Mouse (Mus musculus) heart, postnatal 0 days (tissue): ENCODE data around the gene Rab11fip5. TPM values are rescaled to one million over a fixed set of nuclear protein-coding genes. Genes with fewer than 3 reads are reported as not detected.

Experiments used
- ATAC-seq: fragments of 200-750 bp; cut with Nextera tagmentation; 2 replicates; pipeline ENCODE4 v1.8.0; 2017; ENCODE audit warnings: low read depth, moderate number of reproducible peaks, moderate library complexity; ENCODE audit not compliant: insufficient read depth
- DNase-seq: peaks from one replicate; pipeline ENCODE4 v3.0.0-alpha.2; 2016; ENCODE audit warnings: low spot score
- H3K27ac ChIP-seq: fragments of 300-500 bp; sonication (generic); 2 replicates; pipeline ENCODE4 v1.5.1; 2014; ENCODE audit warnings: low read depth, mild to moderate bottlenecking
- H3K27me3 ChIP-seq: fragments of 300-500 bp; sonication (generic); 2 replicates; pipeline ENCODE4 v1.6.1; 2014; ENCODE audit warnings: low read length, mixed read lengths; ENCODE audit not compliant: control insufficient read depth, insufficient read depth
- H3K36me3 ChIP-seq: fragments of 300-500 bp; sonication (generic); replicated peaks from 2 replicates; pipeline ENCODE4 v1.6.1; 2014; ENCODE audit warnings: low read length, mixed read lengths; ENCODE audit not compliant: control insufficient read depth, insufficient read depth
- H3K4me1 ChIP-seq: fragments of 300-500 bp; sonication (generic); 2 replicates; pipeline ENCODE4 v1.6.1; 2014; ENCODE audit warnings: antibody characterized with exemption; ENCODE audit not compliant: control insufficient read depth, insufficient read depth
- H3K4me2 ChIP-seq: fragments of 300-500 bp; sonication (generic); 2 replicates; pipeline ENCODE4 v1.6.1; 2014; ENCODE audit warnings: low read depth, mild to moderate bottlenecking, low read length, moderate library complexity
- H3K4me3 ChIP-seq: fragments of 300-500 bp; sonication (generic); 2 replicates; pipeline ENCODE4 v1.5.1; 2014; ENCODE audit warnings: low read depth, low read length
- H3K9ac ChIP-seq: fragments of 300-500 bp; sonication (generic); replicated peaks from 2 replicates; pipeline ENCODE4 v1.6.1; 2014; ENCODE audit warnings: low read depth, low read length, mixed read lengths
- H3K9me3 ChIP-seq: fragments of 300-500 bp; sonication (generic); replicated peaks from 2 replicates; pipeline ENCODE4 v1.6.1; 2016; ENCODE audit warnings: low read length; ENCODE audit not compliant: control insufficient read depth
- CTCF ChIP-seq: IDR thresholded peaks from 2 replicates; pipeline ENCODE4 v1.5.1; 2016; ENCODE audit warnings: antibody characterized with exemption, control low read depth, low read depth
- EP300 ChIP-seq: IDR thresholded peaks from 2 replicates; pipeline ENCODE4 v1.6.1; 2016; ENCODE audit warnings: antibody characterized with exemption, low read depth
- WGBS: fragments of 180-500 bp; shearing (Covaris S2); extraction: QIAGEN DNeasy Blood & Tissue Kit; methylation state at CpG from one replicate; pipeline ENCODE4 v1.1.7; 2014; 5-methylcytosine and 5-hydroxymethylcytosine counted together
- polyA plus RNA-seq: library from polyadenylated mRNA; unstranded; fragments of >200 nt; fragmentation: Nextera tagmentation; extraction: Ambion mirVana; gene quantifications from 2 replicates; pipeline ENCODE4 v1.2.1, GENCODE M21; 2015
- total RNA-seq: library from RNA; depleted of rRNA; stranded (reverse); fragments of >200 nt; gene quantifications from 2 replicates; pipeline ENCODE4 v1.2.3, GENCODE M21; 2014; ENCODE audit warnings: low replicate concordance

Rab11fip5 gene
- total and polyA plus RNA-seq, 2 experiments from 2014 or later = 38.2 to 91.3 TPM

DNA sequence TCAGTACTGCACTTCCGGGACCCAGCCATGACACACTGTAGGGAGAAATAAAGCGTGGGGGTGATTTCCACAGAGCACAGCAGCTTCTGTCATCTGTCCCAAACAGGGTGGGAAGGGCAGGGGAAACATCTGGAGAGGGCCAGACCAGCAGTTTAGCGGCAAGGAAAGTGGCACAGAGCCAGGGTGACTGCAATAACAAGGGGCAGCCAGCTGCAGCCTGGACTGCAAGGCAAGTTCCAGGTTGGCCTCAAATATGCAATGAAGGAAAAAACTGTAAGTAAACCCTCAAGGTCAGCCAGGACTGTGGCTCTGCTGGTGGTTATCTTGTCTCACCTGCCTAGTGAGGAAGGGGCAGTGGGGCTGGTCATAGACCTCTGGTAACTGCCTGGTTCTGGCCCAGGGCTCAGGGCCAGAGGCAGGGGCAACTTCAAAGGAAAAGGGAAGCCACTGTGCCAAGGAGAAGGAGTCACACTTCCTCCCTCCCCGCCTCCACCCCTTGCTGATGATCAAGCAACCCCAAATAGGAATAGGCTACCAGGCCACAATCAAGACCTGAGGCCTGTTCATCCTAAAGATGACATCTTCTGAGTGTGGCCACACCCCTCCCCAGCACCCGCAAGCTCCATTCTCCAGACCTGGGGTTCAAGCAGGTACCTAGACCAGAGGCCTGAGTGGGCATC lies 5.1 kb downstream of the Rab11fip5 start:
- Histone ChIP-seq H3K9me3 (no peaks in the 10 kb centered on the region), H3K9ac (peak overlapping the region; percentile 35; the same call in 1 of the 2 replicates), H3K36me3 (peaks cover 10% of the 10 kb centered on the region), H3K4me1 (peaks cover 83% of the 10 kb centered on the region), H3K27me3 (no peaks in the 10 kb centered on the region), H3K4me3 (no peak overlapping the region), H3K4me2 (peak overlapping the region; percentile 9), H3K27ac (peak overlapping the region; percentile 92)
- 26% methylated on average over 5 of the region's 5 CpGs for WGBS
- peak; percentile 71 for DNase-seq
- peak; percentile 37 for ATAC-seq
- peak; percentile 68 for TF ChIP-seq EP300
- no peak for TF ChIP-seq CTCF

DNA sequence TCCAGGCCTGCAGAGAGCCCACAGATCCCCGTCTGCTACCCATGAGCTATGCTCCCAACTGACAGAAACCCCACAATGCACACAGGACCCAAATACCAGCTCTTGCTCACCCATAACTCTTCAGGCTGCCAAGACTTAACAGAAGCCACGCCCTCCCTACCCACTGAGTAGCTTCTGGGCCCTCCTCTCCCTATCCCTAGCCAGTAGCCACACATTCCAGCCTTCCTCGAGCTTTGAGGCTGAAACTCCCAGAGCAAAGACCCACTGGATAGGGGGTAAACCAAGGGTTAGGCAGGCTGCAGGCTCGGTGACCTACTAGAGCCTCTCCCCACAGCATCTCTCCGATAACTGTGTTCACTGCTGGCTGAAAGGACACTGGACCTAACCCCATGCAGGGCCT lies 5.7 kb downstream of the Rab11fip5 start:
- Histone ChIP-seq H3K4me2 (peak overlapping the region; percentile 9), H3K27me3 (no peaks in the 10 kb centered on the region), H3K4me3 (no peak overlapping the region), H3K27ac (peak overlapping the region; percentile 92), H3K9me3 (no peaks in the 10 kb centered on the region), H3K36me3 (peaks cover 10% of the 10 kb centered on the region), H3K9ac (peak overlapping the region; percentile 8; the same call in 1 of the 2 replicates), H3K4me1 (peaks cover 88% of the 10 kb centered on the region)
- ATAC-seq (no peak), DNase-seq (no peak)
- WGBS = 49% methylated on average over 5 of the region's 5 CpGs
- no peak for TF ChIP-seq EP300
- no peak for TF ChIP-seq CTCF

DNA sequence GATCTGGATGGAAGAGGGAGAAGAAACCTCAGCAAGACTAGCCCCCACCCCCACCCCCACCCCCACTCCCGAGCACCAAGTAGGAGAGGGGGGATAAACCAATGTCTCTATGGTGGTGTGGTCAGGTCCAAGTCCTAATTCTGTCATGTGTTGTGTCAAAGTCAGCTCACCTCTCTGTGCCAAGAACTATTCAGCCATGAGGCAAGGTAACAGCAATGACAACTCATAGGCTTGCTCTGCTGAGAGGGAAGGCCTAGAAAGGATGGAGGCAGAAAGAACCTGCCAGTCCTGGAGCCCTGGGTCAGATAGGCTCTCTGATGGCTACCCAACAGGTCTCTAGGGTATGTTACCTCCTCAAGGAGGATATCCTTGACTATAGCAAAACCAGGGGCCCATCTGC lies 6.3 kb downstream of the Rab11fip5 start:
- no peaks in the 10 kb centered on the region for H3K9me3 ChIP-seq
- H3K27ac ChIP-seq = peak overlapping the region; percentile 92
- H3K4me2 ChIP-seq = peak overlapping the region; percentile 9; the same call in 1 of the 2 replicates
- H3K4me1 ChIP-seq = peaks cover 89% of the 10 kb centered on the region
- ATAC-seq (no peak), DNase-seq (no peak)
- H3K4me3 ChIP-seq = no peak overlapping the region
- H3K36me3 ChIP-seq = peaks cover 10% of the 10 kb centered on the region
- 68% methylated on average over 1 of the region's 1 CpGs for WGBS
- no peak overlapping the region for H3K9ac ChIP-seq
- no peaks in the 10 kb centered on the region for H3K27me3 ChIP-seq
- TF ChIP-seq EP300 = no peak
- no peak for TF ChIP-seq CTCF

DNA sequence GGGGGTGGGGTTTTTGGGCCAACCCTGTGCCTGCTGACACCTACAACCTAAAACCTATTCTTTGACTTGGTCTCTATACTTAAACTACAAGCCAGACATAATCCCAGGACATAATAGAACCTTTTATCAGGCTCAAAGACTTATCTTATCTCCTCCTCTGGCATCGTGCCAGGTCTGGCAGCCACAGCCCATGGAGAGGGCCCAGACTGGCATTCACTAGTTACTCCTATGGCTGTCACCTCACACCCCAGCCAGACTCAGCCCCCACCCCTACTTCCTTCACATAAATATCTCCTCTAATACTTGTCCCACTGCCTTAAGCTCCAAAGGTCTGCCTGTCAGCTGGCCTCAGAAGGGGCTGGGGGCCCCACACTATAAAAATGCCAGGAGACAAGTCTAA lies 8.0 kb downstream of the Rab11fip5 start:
- Histone ChIP-seq H3K27me3 (no peaks in the 10 kb centered on the region), H3K4me1 (peaks cover 88% of the 10 kb centered on the region), H3K9ac (no peak overlapping the region; the same call in 1 of the 2 replicates), H3K27ac (peak overlapping the region; percentile 92), H3K36me3 (peaks cover 10% of the 10 kb centered on the region), H3K9me3 (no peaks in the 10 kb centered on the region), H3K4me3 (no peak overlapping the region), H3K4me2 (peak overlapping the region; percentile 30)
- 11% methylated on average over 1 of the region's 1 CpGs for WGBS
- ATAC-seq = peak; percentile 15; the same call in 1 of the 2 replicates
- TF ChIP-seq EP300 (no peak), CTCF (no peak)
- DNase-seq = peak; percentile 52

DNA sequence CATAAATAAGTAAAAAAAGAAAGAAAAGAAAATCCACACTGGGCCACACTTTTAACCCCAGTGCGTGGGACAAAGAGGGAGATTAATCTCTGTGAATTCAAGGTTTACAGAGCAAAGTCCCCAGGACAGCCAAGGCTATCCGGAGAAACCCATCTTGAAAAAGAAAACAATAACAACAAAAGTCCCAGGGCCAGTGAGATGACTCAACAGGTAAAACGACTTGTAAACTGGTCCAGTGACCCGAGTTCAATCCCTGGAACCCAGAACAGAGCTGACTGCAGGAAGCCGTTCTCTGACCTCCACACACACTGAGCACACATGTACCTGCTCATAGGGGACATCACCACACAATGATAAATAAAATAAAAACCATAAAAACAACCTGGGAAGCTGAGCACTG lies 10.0 kb downstream of the Rab11fip5 start:
- TF ChIP-seq EP300 (no peak), CTCF (no peak)
- no peak for DNase-seq
- Histone ChIP-seq H3K4me1 (peaks cover 74% of the 10 kb centered on the region), H3K9ac (no peak overlapping the region), H3K27ac (peak overlapping the region; percentile 92), H3K36me3 (no peaks in the 10 kb centered on the region; the same call in 1 of the 2 replicates), H3K4me3 (no peak overlapping the region), H3K4me2 (no peak overlapping the region), H3K27me3 (no peaks in the 10 kb centered on the region), H3K9me3 (no peaks in the 10 kb centered on the region)
- 61% methylated on average over 5 of the region's 5 CpGs for WGBS
- no peak for ATAC-seq

DNA sequence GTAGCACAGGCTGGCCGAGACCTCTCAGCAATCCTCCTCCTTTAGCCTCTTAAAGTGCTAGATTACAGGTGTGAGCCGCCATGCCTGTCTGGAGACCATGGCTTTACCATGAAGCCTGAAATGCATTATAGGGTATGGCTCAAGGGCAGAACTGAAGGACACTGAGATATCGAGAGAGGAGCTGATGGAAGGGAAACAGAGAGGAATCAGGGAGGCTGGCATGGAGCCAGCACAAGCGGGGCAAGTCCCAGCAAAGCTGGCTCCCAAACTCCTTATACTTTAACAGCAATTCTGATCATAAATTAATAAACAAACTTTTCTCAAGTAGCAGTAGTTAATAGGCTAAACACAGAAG lies 10.6 kb downstream of the Rab11fip5 start:
- H3K36me3 ChIP-seq = no peaks in the 10 kb centered on the region; the same call in 1 of the 2 replicates
- H3K27me3 ChIP-seq = no peaks in the 10 kb centered on the region
- WGBS = 29% methylated on average over 4 of the region's 4 CpGs
- peaks cover 70% of the 10 kb centered on the region for H3K4me1 ChIP-seq
- no peak for DNase-seq
- H3K9ac ChIP-seq = no peak overlapping the region
- H3K9me3 ChIP-seq = no peaks in the 10 kb centered on the region
- H3K27ac ChIP-seq = peak overlapping the region; percentile 92
- ATAC-seq = no peak
- no peak overlapping the region for H3K4me3 ChIP-seq
- TF ChIP-seq EP300 = no peak
- no peak overlapping the region for H3K4me2 ChIP-seq
